Mouse (Mus musculus): ENCODE results near the gene Lrrc75b.
"Not testable (repeated sequence)": the region's sequence is repeated elsewhere in the genome, so short reads cannot be mapped to it uniquely, and the experiment has no call there.

Lrrc75b gene

GRCm38 (mm10) chr10:75530322-75530721 is 29.8 kb downstream of the Lrrc75b start:
- DNase-seq: no peak

- DNase-seq: not testable (repeated sequence)
Observed at GRCm38 (mm10) chr10:75525450-75525849, 34.7 kb downstream of the Lrrc75b start.

GRCm38 (mm10) chr10:75521643-75522042 is 38.5 kb downstream of the Lrrc75b start:
- DNase-seq: no peak

- DNase-seq: no peak
Observed at GRCm38 (mm10) chr10:75520581-75520980, 39.5 kb downstream of the Lrrc75b start.

GRCm38 (mm10) chr10:75517758-75518143 is 42.4 kb downstream of the Lrrc75b start, which contains the start of gene Gucd1:
Gucd1 (minus strand) TSS chr10:75517972.
- DNase-seq: peak; percentile 97 to 99

GRCm38 (mm10) chr10:75517073-75517757 is 42.9 kb downstream of the Lrrc75b start, which contains the start of gene Snrpd3:
Snrpd3 (plus strand) TSS chr10:75517551.
- peak; percentile 83 to 89 for DNase-seq

GRCm38 (mm10) chr10:75516724-75517072 is 43.4 kb downstream of the Lrrc75b start:
- no peak for DNase-seq

- peak in 1 of 2 experiments; percentile 13 for DNase-seq
Observed at GRCm38 (mm10) chr10:75516038-75516723, 43.9 kb downstream of the Lrrc75b start.

- no peak for DNase-seq
Observed at GRCm38 (mm10) chr10:75515216-75516037, 44.7 kb downstream of the Lrrc75b start.

GRCm38 (mm10) chr10:75514361-75514760 is 45.8 kb downstream of the Lrrc75b start:
- no peak for DNase-seq

GRCm38 (mm10) chr10:75513306-75514067 is 46.6 kb downstream of the Lrrc75b start:
- DNase-seq: no peak

- DNase-seq: no peak
Observed at GRCm38 (mm10) chr10:75512796-75513195, 47.3 kb downstream of the Lrrc75b start.

- no peak for DNase-seq
Observed at GRCm38 (mm10) chr10:75511897-75512296, 48.2 kb downstream of the Lrrc75b start.

GRCm38 (mm10) chr10:75511060-75511459 is 49.1 kb downstream of the Lrrc75b start:
- DNase-seq: no peak

GRCm38 (mm10) chr10:75510446-75510845 is 49.7 kb downstream of the Lrrc75b start:
- peak; percentile 72 to 75 for DNase-seq

GRCm38 (mm10) chr10:75505928-75506327 is 54.2 kb downstream of the Lrrc75b start:
- DNase-seq: not testable (repeated sequence)

GRCm38 (mm10) chr10:75505130-75505495 is 55.0 kb downstream of the Lrrc75b start:
- DNase-seq: no peak

- DNase-seq: no peak
Observed at GRCm38 (mm10) chr10:75504234-75505129, 55.6 kb downstream of the Lrrc75b start.

GRCm38 (mm10) chr10:75503692-75504091 is 56.4 kb downstream of the Lrrc75b start:
- no peak for DNase-seq

- DNase-seq: no peak
Observed at GRCm38 (mm10) chr10:75501641-75502040, 58.5 kb downstream of the Lrrc75b start.

GRCm38 (mm10) chr10:75500345-75500744 is 59.8 kb downstream of the Lrrc75b start:
- DNase-seq: no peak
